Mouse (Mus musculus) left cerebral cortex, postnatal 10 days (tissue): Measurements from ENCODE around the gene Pcdh9. TPM values are rescaled to one million over a fixed set of nuclear protein-coding genes. Genes with fewer than 3 reads are reported as not detected.

Source experiments
- DNase-seq, 2 experiments: peaks; one replicate each; pipeline ENCODE4 v3.0.0; 2021 to 2022; ENCODE audit warnings: low spot score in 2 of 2, mixed read lengths in 1 of 2; ENCODE audit errors: extremely low spot score in 1 of 2
- intact Hi-C: fragments of 180-260 bp; cut with DNase I; formaldehyde crosslinking; loops from one replicate; pipeline ENCODE4 v1.15.1; 2025
- total RNA-seq, 2 experiments: library from RNA; stranded (reverse); gene quantifications; 2 replicates each; pipeline ENCODE4 v1.2.3; 2021

Gene Pcdh9
- total RNA-seq, 2 experiments from 2014 or later, result 190 to 194 TPM

DNA sequence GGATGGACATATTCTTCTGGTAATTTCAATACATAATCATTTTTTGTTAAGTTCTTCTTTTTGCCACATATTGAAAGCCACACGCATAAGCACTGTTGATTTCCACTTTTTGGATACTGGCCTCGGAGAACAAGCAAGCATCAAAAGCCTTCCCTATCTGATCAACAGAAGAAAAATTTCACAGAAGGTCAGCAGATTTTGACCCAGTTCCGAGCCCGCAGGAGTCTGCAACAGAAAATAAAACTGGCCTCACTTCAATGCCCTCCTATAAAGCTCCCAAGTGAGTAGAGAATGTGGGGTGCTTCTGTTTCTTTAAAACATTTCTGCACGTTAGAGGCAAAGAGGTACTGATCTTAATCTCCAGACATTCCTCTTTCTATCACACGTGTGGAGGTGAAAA is 63.3 kb downstream of the Pcdh9 start:
- intact Hi-C loops, result no loop called here
- DNase-seq, result no peak

DNA sequence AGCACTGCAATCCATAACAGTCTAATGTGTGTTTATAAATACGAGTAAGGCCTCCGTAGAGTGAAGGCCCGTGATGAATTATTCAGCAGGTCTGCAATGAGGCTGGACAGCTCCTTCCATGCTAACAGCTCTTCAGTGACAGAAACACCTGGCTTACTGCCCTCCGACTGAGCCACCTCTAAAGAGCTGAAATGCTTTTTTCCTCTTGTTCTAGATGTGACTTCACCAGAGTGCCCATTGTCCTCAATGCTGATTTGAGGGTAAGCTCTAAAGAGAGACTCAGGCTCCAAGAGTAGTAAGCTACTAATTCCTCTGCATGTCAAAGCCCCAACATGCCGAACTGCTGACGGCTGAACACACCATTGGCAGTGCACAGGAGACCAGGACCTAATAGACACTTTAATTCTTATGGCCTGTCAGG is 64.4 kb downstream of the Pcdh9 start:
- DNase-seq, result no peak
- intact Hi-C loops, result no loop called here

DNA sequence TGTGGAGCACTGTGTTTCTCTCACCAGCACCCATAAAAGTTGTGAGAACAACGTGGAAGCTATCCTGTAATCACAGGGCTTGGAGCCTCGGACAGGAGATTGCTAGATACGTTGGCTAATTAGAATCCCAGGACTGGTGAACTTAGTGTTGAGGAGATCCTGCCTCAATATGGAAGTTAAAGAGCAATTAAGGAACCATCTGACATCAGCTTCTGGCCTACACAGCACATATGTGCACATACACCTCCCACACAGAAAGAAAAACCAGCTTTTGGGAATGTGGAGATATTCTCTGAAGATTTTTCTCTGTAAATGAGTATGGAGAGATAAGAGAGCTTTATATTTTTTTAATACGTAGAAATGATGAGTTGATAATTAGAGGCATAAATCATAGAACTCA is 71.6 kb downstream of the Pcdh9 start:
- intact Hi-C loops, result no loop called here
- no peak for DNase-seq

DNA sequence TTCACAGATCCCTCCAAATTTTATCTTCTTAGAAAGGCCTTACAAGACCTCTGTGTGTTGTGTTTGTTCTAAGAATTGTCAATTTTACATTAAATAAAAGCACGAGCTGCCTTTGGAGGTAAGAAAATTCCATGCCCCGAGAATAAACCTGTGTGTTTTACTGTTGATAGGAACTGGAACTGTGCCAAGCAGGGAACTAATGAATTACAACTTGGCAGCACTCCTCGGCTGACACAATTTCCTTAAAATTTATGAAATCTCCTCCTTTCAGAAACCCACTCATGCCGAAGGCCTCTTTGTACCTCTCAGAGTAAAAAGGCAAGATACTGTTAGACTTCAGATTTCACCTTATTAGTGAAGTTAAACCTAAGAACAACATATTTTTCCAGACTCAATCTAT is 72.9 kb downstream of the Pcdh9 start:
- intact Hi-C loops, result no loop called here
- no peak for DNase-seq

DNA sequence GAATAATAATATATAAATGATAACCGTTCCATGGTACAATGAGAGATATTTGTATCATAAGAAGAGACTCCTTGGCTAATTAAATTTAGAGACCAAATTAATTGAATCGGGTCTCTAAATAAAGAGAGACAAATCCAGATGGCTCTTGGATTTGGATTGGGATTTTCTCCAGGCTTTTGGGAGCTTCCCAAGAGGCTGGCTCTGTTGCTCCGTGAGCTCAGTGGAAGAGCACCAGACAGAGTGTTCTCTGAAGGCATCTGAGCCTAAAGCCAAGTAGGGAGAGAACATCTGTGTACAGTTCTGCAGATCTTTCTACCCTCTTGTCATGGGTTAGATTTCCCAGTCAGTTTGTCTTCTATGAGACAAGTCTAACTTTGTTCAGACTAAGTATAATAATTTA is 95.9 kb downstream of the Pcdh9 start:
- DNase-seq, result no peak

DNA sequence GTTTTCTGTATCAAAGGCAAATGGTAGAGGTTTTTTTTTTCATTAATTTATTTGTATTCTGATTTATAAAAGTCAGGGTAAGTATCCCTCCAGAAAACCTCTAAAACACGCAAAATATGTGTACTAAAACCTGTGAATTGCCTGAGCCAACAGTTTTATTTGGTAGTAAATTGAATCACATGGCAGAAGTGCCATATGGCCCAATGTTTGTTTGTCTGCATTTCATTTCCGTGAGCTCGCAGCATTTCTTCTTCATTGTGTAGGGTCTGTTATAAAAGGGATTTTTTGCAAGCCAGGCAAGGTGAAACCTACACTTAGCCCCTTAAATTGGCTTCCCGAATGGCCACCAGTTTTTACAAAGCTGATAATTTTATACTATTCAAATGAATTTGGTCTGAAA is 104.2 kb downstream of the Pcdh9 start:
- no peak for DNase-seq
- intact Hi-C loops, result no loop called here

More for the DNA sequence above, 95.9 kb downstream of the Pcdh9 start:
- intact Hi-C loops, result no loop called here

DNA sequence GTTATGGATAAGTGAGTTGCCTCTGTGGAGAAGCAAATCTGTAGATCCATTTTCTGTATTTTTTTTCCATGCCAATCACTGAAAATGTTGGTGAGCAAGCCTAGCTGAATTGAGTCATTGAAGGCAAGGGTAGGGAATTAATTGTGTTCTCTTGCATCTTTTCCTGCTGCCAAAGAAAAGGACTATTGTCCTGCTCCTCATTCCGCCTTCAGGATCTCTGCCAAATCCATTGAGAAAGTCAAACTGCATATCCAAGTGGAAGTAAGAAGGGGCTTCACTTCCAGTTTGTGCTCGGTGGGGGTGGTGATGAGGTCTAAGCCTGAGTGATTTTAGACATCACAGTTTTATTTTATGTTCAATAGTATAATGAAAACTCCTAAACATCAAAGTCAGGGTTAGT is 105.4 kb downstream of the Pcdh9 start:
- intact Hi-C loops, result no loop called here
- DNase-seq, result peak in 1 of 2 experiments; percentile 20

DNA sequence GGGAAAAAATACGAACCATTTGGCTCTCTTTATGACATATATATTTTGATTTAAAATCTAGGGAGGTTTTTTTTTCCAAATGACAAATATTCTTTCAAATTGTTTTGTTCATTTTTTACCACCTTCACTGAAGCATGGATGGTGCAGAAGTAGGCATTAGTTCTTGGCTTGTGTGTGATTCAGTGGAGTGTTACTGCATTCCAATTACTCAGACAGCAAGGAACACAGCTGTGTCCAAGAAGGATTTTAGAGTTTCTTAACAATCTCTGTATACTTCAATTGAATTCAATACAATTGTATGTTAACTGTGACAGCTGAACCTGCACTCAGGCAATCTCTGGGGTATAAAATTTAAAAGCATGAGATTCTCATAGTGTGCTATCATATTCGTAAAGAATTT is 127.6 kb downstream of the Pcdh9 start:
- DNase-seq, result no peak

DNA sequence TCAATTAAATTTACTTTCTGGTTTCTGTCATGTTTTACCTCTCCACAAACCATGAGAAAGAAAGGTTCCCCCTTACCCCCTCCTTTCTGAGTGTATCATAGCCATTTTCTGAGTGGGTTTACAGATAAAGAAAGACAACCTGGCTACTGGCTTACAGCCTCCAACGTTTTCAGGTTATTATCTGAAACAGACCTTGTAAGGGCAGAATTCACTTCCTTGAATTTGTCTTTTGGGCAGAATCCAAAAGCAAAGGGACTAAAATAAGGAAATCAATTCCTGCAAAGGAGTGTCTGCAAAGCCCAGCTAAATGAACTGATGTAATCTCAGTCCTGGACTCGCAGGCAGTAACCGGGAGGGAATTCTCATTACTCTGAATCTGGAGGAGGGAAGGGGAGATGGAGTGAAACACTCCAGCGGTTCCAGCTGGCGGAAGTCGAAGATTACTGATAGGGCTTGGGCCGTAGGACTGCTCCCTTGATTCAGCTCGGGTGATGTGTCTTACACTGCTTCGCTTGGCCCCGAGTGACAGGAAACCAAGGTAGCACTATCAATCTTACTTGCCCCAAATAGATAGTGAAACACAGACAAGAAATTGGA is 156.3 kb downstream of the Pcdh9 start:
- intact Hi-C loops, result no loop called here
- DNase-seq, result no peak

More for the DNA sequence above, 127.6 kb downstream of the Pcdh9 start:
- intact Hi-C loops, result no loop called here

DNA sequence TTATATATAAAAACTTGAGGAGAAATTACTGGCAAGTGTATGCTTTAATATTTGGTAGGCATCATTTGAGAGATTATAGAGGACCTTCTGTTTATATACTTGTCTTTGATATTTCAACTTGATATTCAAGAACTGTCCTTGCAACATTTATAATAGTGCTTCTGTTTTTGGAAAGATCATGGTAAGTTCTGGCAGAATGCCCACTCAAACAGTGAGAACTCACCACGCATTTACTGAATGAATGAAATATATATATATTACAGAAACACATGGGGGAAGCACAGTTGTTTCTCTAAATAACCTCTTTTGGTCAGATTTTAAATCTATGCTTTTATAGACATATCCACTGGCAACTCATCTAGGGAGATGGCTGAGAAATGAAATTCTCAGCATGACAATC is 164.7 kb downstream of the Pcdh9 start:
- no peak for DNase-seq
- intact Hi-C loops, result no loop called here

DNA sequence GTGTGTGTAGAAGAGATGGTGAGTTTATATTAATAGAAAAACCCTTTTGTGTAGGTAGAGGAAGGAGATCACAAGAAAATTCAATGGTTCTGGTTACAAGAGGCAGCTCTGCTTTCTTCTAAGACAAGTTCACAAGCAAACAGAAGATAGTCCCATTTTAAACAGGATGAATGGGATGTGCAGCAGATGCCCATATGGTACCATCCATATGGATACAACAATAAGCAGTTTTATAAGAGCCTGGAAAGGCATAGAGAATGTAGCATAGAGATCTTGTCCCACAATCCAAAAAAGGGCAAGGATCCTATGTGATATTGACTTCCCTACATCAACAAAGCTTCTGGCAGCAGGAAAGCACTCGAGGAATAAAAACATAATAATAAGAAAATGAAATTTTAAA is 171.3 kb downstream of the Pcdh9 start:
- intact Hi-C loops, result no loop called here
- DNase-seq, result no peak

DNA sequence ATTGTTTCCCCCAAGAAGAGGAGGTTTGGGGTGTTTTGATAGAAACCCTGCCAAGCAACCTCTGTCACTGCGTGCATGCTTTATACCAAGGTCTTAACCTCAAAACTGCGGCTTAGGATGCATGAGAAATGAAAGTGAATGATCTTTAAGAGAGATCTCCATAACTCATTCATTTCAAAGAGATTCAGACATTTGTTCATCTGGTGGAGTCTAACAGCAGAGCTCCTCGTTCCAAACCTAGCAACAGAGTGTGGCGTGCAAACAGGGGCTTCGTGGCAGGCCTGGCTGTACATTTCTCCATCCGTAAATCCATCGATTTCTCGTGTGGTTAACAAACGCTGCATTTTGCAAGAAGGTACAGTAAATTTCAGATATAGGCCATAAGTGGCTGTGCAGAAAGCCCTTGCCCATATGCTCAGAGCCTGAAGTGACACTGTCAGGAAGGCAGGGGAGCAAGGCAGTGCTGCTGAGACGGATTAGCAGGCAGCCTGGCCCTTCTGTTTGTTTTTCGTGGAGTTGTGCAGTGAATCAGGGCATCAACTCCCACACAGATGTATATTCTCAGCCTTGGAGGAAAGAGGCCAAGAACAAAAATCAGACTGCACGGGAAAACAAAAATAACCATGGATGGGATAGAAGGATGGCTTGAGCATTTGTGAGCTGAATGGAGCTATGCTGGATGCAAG is 177.1 kb downstream of the Pcdh9 start:
- peak; percentile 23 to 39 for DNase-seq
- intact Hi-C loops, result no loop called here

DNA sequence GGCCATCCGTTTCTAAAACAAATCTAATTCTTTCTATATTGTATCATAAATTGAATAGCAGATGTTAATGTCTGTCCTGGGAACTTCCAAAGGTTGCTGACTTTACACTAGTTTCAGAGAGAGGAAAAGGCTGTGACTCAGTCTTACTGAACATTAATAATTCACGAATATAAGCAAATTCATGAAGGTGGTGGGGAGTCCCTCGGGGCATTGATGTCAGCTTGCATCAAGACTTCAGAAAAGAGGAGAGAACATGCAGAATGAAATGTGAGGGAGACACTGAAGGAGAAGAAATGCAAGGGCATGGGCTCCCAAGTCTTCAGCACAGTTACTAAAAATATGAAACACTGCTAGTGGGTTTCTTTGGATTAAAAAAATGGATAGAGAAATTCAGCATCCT is 181.8 kb downstream of the Pcdh9 start:
- intact Hi-C loops, result no loop called here
- DNase-seq, result no peak

DNA sequence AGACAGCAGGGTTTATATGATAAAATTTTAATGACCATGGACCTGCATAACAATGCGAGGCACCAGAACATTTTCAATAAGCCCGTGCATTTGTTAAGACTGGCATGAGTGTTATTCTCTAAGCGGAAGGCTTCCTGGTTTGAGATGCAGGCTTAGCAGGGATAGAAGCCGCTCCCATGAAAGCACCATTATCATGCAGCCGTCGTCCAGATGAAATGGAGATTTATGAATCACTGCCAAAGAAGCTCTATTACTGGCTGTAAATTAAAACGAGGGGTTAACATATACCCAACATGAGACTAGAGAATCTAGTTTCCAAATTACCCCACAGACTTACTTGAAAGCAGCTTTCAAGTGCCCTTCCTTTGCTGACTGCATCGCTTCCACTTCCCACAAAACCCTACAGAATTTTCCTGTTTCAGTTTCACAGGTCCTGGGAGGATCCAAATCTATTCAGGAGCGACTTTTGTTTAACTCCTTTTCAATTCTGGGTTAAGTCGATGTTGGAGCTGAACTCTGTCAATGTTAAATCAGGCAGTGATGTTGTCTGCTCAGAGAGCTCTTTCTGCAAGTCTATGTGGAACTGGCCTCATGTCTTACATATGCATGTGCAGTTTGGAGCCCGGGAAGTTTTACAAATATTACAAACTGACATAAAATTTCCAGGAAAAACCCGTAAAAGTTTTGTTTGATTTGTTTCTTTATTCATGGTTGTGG is 188.9 kb downstream of the Pcdh9 start:
- intact Hi-C loops, result no loop called here
- no peak for DNase-seq

DNA sequence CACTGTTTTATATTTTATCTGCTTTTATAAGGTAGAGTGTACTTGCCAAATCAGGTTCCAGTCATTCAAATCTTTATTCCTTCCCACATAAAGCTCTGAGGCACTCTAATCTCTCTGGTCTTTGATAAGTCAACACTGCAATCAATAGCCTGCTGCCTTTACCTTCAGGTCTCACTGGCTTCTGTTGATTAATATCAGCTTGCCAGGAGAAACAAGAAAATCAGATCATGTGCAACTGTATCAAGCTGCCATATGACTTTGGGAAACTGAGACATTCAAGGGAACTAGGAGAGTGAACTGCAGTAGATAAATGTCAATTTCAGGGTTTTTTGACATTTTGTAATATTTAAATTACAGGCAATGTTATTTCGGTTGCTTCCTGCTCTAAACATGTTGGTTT is 189.6 kb downstream of the Pcdh9 start:
- intact Hi-C loops, result no loop called here
- no peak for DNase-seq

DNA sequence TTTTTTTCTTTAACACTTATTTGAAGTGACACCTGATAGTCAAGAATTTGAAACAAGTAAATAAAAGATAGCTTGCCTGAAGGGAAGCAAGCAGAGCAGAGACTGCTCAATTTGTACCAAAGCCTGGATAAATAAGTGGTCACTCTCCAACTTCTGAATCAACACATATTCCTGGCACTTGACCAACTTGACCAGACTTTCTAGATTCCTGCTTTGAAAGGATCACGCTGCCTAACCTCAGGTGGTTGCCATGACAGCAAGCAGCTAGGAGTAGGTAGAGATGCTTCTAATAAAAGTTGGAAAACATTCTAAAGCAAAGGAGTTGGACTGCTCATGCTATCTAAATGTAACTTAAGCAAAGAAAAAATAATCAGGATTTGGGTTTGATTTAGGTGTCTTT is 205.8 kb downstream of the Pcdh9 start:
- intact Hi-C loops, result no loop called here

DNA sequence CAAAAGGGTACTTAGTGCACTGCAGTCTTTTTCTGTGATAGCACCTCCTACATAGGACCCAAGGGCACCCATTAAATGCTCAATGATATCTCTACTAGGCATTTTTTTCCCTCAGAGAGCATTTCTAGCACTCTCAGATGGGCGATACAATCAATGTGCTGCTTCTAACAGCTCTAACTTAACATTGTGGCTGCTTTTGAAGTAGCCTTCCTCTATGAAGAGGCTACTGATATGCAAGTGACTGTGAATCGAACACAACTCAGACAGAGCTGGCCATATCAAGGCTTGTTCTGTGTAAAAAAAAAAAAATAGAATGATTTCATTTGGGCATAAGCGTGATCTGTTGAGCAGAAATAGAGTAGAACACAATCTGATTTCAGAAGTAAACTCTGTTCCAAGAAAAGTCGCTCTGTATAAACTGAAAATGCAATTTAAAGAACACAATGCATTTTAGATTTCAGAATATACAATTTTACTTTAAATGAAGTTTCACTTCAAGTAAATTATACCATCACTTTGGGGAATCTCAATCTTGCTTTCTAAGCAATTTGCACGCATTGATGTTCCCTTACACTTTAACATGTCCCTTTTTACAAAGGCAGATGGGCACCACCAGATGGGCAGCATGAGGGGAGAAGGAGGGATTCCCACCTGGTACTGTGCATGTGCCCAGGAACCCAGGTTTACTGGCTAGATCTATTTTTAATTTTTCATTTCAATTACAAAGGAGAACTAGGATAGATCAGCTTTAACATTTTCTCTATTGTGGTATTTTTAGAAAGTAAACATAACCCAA is 215.0 kb downstream of the Pcdh9 start:
- intact Hi-C loops, result no loop called here
- peak in 1 of 2 experiments; percentile 20 for DNase-seq

More for the DNA sequence above, 205.8 kb downstream of the Pcdh9 start:
- DNase-seq, result no peak

DNA sequence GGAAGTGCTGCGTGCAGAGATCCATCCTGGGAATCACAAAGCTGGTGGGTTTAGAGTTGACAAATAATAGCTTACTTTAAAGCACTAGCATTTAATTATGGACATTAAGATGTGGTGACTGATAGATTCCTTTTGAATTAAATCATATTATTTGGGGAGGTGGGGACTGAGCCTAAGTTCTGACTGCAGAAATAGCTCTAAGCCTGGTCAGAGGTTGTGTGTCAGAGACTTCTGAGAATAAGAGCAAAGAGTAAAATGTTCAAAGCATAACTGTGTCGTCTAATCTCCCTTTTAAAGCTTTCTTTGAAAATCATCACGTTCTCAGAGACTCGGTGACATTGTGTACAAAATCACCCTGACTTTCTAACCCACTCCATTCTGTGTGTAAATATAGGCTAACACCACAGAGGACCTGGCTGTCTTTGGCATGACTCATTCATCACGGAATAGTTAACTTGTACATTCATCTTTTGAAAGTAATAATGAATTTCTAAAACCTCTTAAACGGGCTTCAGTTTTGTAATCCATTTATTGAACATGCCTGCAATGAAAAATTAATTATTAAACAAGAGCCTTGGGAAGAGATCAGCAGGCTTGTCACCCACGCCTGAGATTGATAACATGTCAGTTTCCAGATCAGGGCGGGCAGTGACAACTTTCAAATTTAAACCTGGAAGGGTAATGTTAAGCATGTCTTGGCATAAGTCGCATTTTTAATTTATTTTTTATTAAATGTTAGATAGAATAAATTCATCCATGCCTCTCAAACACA is 236.3 kb downstream of the Pcdh9 start:
- intact Hi-C loops, result no loop called here
- DNase-seq, result no peak

DNA sequence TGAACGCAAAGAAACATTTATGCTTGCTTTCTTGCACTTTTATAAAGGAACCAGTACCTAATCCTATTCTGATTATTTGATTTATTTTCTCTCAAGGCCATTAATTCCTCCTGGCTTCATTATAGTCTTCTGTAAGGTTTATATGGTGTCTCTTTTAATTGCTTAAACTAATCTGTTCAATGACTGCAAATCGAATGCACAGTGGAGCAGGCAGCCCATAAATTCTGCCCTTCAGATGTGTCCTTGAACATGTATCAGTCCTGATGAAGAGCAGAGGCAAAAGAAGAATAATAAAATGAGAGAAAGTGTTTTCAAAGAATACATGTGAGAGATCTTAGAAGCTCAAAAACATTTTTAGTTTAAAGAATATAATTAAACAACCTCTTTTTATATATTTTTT is 263.2 kb downstream of the Pcdh9 start:
- intact Hi-C loops, result no loop called here
- no peak for DNase-seq
